Mouse (Mus musculus) Patski (cell line): Measurements from ENCODE around the gene Gpr146. TPM values are rescaled to one million over a fixed set of nuclear protein-coding genes. Genes with fewer than 3 reads are reported as not detected.

Source experiments
- ATAC-seq: fragments of 100-300 bp; one replicate; pipeline ENCODE4 v1.8.0; 2021
- CTCF ChIA-PET: fragments of 350-600 bp; sonication (Branson Sonifier 250); formaldehyde crosslinking; loops from one replicate; lab custom pipeline; 2022; ENCODE audit warnings: inconsistent platforms; lab: Charles Lee
- POLR2A ChIA-PET: fragments of 350-600 bp; sonication (Branson Sonifier 250); formaldehyde crosslinking; loops from one replicate; lab custom pipeline; 2022; ENCODE audit warnings: antibody characterized with exemption, inconsistent platforms; lab: Charles Lee
- DNase-seq: peaks from one replicate; pipeline ENCODE4 v3.0.0-alpha.2; 2011; ENCODE audit warnings: low read depth, low spot score
- H3K27me3 ChIP-seq: fragments of 371-371 bp; one replicate; pipeline ENCODE4 v1.5.1; 2021
- CTCF ChIP-seq: fragments of 100-300 bp; IDR thresholded peaks from one replicate; pipeline ENCODE4 v1.5.1; 2021
- in situ Hi-C: fragments of 300-500 bp; cut with MboI; formaldehyde crosslinking; loops from 3 replicates; pipeline ENCODE4 v1.11.1; 2018; ENCODE audit warnings: low pct_unique_long_range_greater_than_20kb, mixed read lengths
- polyA plus RNA-seq: library from polyadenylated mRNA; unstranded; gene quantifications from one replicate; pipeline ENCODE4 v1.2.3, GENCODE M21; 2021

Gene Gpr146
- polyA plus RNA-seq, 1 experiment from 2014 or later = 7.9 TPM

- POLR2A ChIA-PET = no interaction called here
- in situ Hi-C loops = no loop called here
- no peaks in the 10 kb centered on the region for H3K27me3 ChIP-seq
- CTCF ChIA-PET = no interaction called here
- DNase-seq = no peak
- TF ChIP-seq CTCF = no peak
- no peak for ATAC-seq
Observed at GRCm38 (mm10) chr5:139432747-139433508, 55.4 kb downstream of the Gpr146 start.

DNA sequence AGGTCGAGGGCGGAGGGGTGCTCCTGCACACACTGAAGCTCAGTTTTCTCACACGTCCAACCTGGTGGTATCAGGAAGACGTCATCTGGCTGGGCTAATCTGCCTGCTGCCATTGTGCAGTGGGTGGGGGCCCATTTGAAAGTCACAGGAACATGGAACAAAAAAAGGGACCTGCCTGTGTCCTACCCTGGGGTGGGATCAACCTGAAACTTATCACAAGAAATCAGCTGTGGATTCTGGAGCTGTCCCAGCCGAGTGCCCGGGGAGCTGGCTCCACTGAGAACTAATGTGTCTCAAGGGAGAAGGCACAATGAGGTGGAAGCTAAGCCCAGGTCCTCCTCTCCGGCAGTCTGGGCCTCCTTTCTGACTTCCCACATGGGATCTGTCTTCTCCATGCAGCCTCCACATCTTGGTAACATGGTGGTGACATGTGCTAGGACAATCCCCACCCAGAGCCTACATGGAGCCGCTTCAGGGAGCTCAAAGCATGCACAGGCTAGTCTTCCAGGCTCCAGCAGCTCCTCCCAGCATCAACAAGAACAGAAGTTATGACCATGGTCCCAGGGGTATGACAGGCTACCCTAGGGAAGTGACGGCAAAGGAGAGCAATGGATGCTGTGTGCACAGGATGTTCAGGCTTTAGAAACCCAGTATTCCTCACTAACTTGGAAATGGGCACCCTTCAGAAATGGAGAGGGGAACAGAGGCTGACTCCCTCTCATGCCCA is 56.5 kb downstream of the Gpr146 start:
- ATAC-seq = no peak
- no peak for DNase-seq
- ChIA-PET CTCF (no interaction called here), POLR2A (no interaction called here)
- in situ Hi-C loops = no loop called here
- no peaks in the 10 kb centered on the region for H3K27me3 ChIP-seq
- no peak for TF ChIP-seq CTCF

DNA sequence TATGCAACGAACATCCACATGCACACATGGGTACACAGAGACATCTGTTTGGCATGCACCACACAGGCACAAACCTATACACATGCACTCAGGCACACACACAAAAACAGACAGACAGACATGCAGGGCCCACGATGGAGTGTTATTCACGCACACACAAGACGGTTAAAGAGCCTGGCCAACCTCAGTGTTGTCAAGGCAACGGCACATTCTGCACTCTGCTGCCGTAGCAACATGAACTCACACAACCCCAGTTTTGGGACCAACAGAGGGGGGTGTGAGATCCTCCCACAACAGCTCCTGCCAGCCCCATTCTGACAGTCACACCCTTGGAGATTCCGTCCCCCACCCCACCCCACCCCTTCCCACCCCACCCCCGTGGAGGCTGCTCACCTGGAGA is 57.4 kb downstream of the Gpr146 start:
- POLR2A ChIA-PET = no interaction called here
- no peak for TF ChIP-seq CTCF
- ATAC-seq (no peak), DNase-seq (no peak)
- in situ Hi-C loops = no loop called here
- H3K27me3 ChIP-seq = no peaks in the 10 kb centered on the region
- CTCF ChIA-PET = no interaction called here

GRCm38 (mm10) chr5:139437769-139438168 is 60.3 kb downstream of the Gpr146 start:
- POLR2A ChIA-PET = no interaction called here
- H3K27me3 ChIP-seq = no peaks in the 10 kb centered on the region
- in situ Hi-C loops = no loop called here
- DNase-seq = no peak
- no peak for TF ChIP-seq CTCF
- ATAC-seq = no peak
- CTCF ChIA-PET = interaction anchor here (1.1 kb wide), 1 partner anchor 40 kb away, joined by 3 read pairs; no protein-coding TSS in a partner anchor

DNA sequence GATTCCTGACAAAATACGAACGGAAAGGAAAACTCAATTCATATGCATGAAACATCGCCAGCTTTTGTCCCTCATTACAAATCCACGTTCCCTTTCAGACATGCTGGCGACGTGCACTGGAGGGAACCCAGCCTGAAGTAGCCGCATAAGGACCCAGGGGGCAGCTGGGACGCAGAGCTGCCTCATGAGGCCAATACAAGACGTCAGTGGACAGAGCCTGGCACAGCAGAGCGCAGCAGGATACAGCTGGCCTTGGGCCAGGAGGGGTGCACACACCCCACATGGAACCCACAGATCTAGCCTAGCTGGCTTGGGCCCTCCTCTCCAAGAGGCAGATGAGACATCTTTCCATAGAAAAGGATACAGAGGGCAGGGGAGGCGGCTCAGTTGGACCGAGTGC is 60.9 kb downstream of the Gpr146 start:
- DNase-seq (no peak), ATAC-seq (no peak)
- in situ Hi-C loops = no loop called here
- ChIA-PET POLR2A (no interaction called here), CTCF (no interaction called here)
- no peak for TF ChIP-seq CTCF
- H3K27me3 ChIP-seq = no peaks in the 10 kb centered on the region

GRCm38 (mm10) chr5:139440451-139440850 is 63.0 kb downstream of the Gpr146 start:
- no peak for ATAC-seq
- no peaks in the 10 kb centered on the region for H3K27me3 ChIP-seq
- POLR2A ChIA-PET = interaction anchor here (0.5 kb wide), 1 partner anchor 28 kb away, joined by 3 read pairs; no protein-coding TSS in a partner anchor
- in situ Hi-C loops = no loop called here
- no peak for TF ChIP-seq CTCF
- DNase-seq = no peak
- CTCF ChIA-PET = interaction anchor here (1.0 kb wide), 1 partner anchor 12 kb away, joined by 4 read pairs; no protein-coding TSS in a partner anchor

GRCm38 (mm10) chr5:139440926-139441725 is 63.6 kb downstream of the Gpr146 start:
- DNase-seq (no peak), ATAC-seq (no peak)
- no peak for TF ChIP-seq CTCF
- in situ Hi-C loops = no loop called here
- CTCF ChIA-PET = interaction anchor here (1.0 kb wide), 1 partner anchor 11 kb away, joined by 4 read pairs; no protein-coding TSS in a partner anchor
- no peaks in the 10 kb centered on the region for H3K27me3 ChIP-seq
- POLR2A ChIA-PET = no interaction called here

DNA sequence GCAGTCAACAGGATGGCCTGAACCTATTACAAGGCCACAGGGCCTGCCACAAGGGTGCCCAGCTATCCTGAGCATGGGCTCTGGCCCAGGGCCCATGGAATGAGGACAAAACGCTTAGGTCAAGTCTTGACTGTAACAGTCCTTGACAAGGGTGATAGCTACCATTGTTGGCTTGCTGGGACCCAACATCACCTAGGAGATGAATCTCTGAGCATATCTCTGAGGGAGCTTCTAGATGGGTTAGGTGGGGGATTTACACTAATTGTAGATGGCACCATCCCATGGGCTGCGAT is 64.2 kb downstream of the Gpr146 start:
- POLR2A ChIA-PET = no interaction called here
- CTCF ChIA-PET = no interaction called here

DNA sequence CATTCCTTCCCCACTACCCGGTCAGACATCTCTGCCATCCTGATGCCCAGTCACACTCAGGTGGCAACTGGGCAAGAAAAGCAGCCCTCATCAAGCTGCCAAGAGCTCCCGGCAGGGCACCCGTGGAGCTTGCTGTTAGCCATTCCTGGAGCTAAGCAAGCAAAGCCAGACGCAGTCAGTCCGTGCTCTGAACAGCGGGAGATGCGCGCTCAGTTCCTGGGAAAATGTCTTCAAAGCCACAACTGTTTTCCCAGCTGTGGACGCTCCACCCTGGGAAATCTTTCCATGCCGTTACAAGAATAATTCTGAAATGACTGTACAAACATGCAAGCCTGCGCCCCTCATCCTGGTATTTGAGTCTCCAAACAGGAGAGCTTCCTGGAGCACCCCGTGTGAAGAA is 64.9 kb downstream of the Gpr146 start:
- DNase-seq (no peak), ATAC-seq (no peak)
- TF ChIP-seq CTCF = no peak
- ChIA-PET CTCF (no interaction called here), POLR2A (interaction anchor here (1.3 kb wide), 1 partner anchor 14 kb away, joined by 5 read pairs; no protein-coding TSS in a partner anchor)
- in situ Hi-C loops = no loop called here
- H3K27me3 ChIP-seq = no peaks in the 10 kb centered on the region

More for the DNA sequence above, 64.2 kb downstream of the Gpr146 start:
- DNase-seq (no peak), ATAC-seq (no peak)
- no peaks in the 10 kb centered on the region for H3K27me3 ChIP-seq
- TF ChIP-seq CTCF = no peak
- in situ Hi-C loops = no loop called here

DNA sequence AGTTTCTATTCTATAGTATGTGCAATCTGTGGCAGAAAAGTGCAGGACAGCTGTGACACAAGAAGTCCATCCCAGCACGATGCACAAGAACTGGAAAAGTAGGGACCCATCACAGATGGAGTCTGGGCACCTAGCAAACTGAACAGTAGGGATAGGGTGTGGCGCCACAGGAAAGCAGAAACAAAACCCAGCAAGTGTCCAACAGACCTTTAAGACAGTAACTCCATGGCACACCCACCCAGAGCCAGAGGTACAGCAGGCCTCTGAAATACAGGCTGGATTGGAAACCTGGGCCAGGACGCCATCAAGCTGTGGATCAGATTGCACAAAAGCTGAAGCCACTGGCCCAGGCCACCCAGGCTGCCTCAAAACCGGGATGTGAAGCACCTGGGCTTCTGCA is 65.5 kb downstream of the Gpr146 start:
- H3K27me3 ChIP-seq = no peaks in the 10 kb centered on the region
- no peak for TF ChIP-seq CTCF
- no peak for DNase-seq
- no peak for ATAC-seq
- in situ Hi-C loops = no loop called here
- CTCF ChIA-PET = interaction anchor here (1.0 kb wide), 1 partner anchor 9 kb away, joined by 3 read pairs; no protein-coding TSS in a partner anchor
- POLR2A ChIA-PET = interaction anchor here (1.3 kb wide), 1 partner anchor 14 kb away, joined by 5 read pairs; no protein-coding TSS in a partner anchor
